Mouse (Mus musculus) CH12.LX (cell line): ENCODE data around the gene Mapk8.

Source experiments
- CHD1 ChIP-seq: IDR thresholded peaks from 2 replicates; pipeline ENCODE4 v1.6.1; 2012; ENCODE audit warnings: low read depth, low read length, improper control_type of control experiment, inconsistent platforms
- POLR2A ChIP-seq: IDR thresholded peaks from 2 replicates; pipeline ENCODE4 v1.6.1; 2011; ENCODE audit warnings: low read depth, mild to moderate bottlenecking, improper control_type of control experiment, low read length
- RAD21 ChIP-seq: IDR thresholded peaks from 2 replicates; pipeline ENCODE4 v1.6.1; 2011; ENCODE audit warnings: low read depth, mild to moderate bottlenecking, low read length, improper control_type of control experiment, moderate library complexity
- SIN3A ChIP-seq: IDR thresholded peaks from 2 replicates; pipeline ENCODE4 v1.6.1; 2012; ENCODE audit warnings: low read length, improper control_type of control experiment, inconsistent platforms
- USF2 ChIP-seq: conservative IDR thresholded peaks from 2 replicates; pipeline ENCODE4 v1.6.1; 2011; ENCODE audit warnings: low read depth, low read length, improper control_type of control experiment
- ZNF384 ChIP-seq: IDR thresholded peaks from 2 replicates; pipeline ENCODE4 v1.6.1; 2012; ENCODE audit warnings: low read depth, low read length, improper control_type of control experiment, inconsistent platforms

DNA sequence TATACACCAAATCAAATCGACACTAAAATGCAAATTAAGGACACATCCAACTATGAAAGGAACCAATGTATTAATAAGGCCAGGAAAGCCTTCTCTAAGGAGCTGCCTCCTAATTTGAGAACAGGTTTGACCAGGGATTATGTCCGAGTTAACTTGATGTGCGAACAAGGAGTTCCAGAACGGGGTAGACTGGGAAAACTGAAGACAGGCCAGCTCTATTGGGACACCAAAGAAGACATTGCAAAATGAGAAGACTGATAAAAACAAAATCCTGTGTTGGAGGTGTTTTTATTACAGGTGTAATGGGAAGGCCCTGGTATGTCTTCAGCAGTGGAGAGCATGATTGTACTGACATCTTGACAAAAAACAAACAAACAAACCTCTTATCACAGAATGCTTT, 1.3 kb upstream of the Mapk8 start:
- TF ChIP-seq POLR2A (no peak), ZNF384 (no peak), CHD1 (no peak), RAD21 (no peak), SIN3A (no peak), USF2 (no peak)
